Mouse (Mus musculus): ENCODE measurements at regions not wholly inside any gene's neighbourhood (a gene's known extent, or its start where the extent isn't known, plus 50 kb on each side); places are given as distances from the start of the nearest gene placed in this dataset.

DNA sequence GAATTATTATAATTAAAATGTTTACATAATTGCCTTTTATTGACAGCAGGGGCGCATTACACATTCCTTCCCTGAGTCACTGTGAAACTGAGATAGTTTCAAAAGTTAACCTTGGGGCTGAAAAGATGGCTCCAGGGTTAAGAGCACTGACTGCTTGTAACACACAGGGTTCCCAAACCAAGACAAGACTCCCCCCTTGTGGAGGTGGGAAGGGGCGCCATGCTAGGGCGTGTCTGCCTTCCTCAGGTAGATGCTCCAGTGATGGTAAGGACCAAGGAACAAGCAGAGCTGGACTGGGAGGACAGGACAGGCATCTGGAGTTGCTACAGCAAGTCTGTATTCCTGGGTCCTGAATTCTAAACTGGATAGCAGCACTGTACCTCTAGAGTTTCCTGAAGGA lies 351.9 kb downstream of the Tbc1d22a start:
- DNase-seq (ENCODE audit: low spot score) = no peak
- no peak overlapping the region for H3K27ac ChIP-seq (ENCODE audit: low read depth, low read length)
- 79% methylated on average over 3 of the region's 3 CpGs for WGBS

GRCm38 (mm10) chr15:86574311-86574710 lies 360.1 kb downstream of the Tbc1d22a start:
- H3K36me3 ChIP-seq (ENCODE audit: control insufficient read depth, insufficient read depth, low read length) = no peaks in the 10 kb centered on the region
- 4% methylated on average over 5 of the region's 5 CpGs for whole genome bisulfite sequencing
- H3K4me2 ChIP-seq (ENCODE audit: low read depth, low read length, severe bottlenecking) = no peak overlapping the region
- H3K4me3 ChIP-seq (ENCODE audit: low read depth, low read length) = no peak overlapping the region
- peaks cover 7% of the 10 kb centered on the region; the same call in 1 of the 2 replicates for H3K4me1 ChIP-seq (replicated peaks; ENCODE audit: control insufficient read depth, insufficient read depth, low read length)
- no peaks in the 10 kb centered on the region for H3K27me3 ChIP-seq (ENCODE audit: control insufficient read depth, insufficient read depth, low read length)
- ATAC-seq (replicated peaks; ENCODE audit: low FRiP score) (no peak), DNase-seq (ENCODE audit: low spot score) (no peak)
- H3K27ac ChIP-seq (ENCODE audit: low read depth, low read length) = no peak overlapping the region
- no peaks in the 10 kb centered on the region for H3K9me3 ChIP-seq (ENCODE audit: control insufficient read depth, low read length)
- H3K9ac ChIP-seq (ENCODE audit: low read length) = no peak overlapping the region

More for the DNA sequence above, 351.9 kb downstream of the Tbc1d22a start:
- no peak for ATAC-seq (replicated peaks; ENCODE audit: low FRiP score)
- Histone ChIP-seq H3K36me3 (ENCODE audit: control insufficient read depth, insufficient read depth, low read length) (no peaks in the 10 kb centered on the region), H3K4me1 (replicated peaks; ENCODE audit: control insufficient read depth, insufficient read depth, low read length) (no peaks in the 10 kb centered on the region), H3K27me3 (ENCODE audit: control insufficient read depth, insufficient read depth, low read length) (no peaks in the 10 kb centered on the region), H3K4me3 (ENCODE audit: low read depth, low read length) (no peak overlapping the region), H3K9me3 (ENCODE audit: control insufficient read depth, low read length) (no peaks in the 10 kb centered on the region), H3K9ac (ENCODE audit: low read length) (no peak overlapping the region), H3K4me2 (ENCODE audit: low read depth, low read length, severe bottlenecking) (no peak overlapping the region)

DNA sequence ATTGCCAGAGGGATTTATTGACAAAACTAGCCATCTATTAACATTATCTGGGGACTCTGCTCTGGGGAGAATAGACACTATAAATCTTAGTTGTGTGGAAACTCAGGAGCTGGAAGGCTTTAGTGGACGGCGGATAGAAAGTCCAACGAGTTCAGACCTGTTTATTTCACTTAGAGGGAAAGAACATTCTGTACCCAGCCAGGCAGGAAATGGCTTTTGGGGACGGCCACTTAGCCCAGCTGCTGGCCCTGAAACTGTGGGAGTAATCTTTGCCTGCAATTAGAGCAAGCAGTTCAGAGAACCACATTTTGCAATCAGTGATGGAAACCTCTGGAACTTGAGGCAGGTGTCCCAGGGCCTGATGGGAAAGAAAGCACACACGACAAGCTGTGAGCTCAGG lies 362.4 kb downstream of the Tbc1d22a start:
- 76% methylated on average over 5 of the region's 5 CpGs for WGBS
- H3K27ac ChIP-seq (ENCODE audit: low read depth, low read length) = no peak overlapping the region

GRCm38 (mm10) chr15:86578689-86579088 lies 364.4 kb downstream of the Tbc1d22a start:
- WGBS = 91% methylated on average over 16 of the region's 16 CpGs
- Histone ChIP-seq H3K9me3 (ENCODE audit: control insufficient read depth, low read length) (no peaks in the 10 kb centered on the region), H3K27me3 (ENCODE audit: control insufficient read depth, insufficient read depth, low read length) (no peaks in the 10 kb centered on the region), H3K36me3 (ENCODE audit: control insufficient read depth, insufficient read depth, low read length) (no peaks in the 10 kb centered on the region), H3K4me2 (ENCODE audit: low read depth, low read length, severe bottlenecking) (no peak overlapping the region), H3K4me1 (replicated peaks; ENCODE audit: control insufficient read depth, insufficient read depth, low read length) (peaks cover 7% of the 10 kb centered on the region; the same call in 1 of the 2 replicates), H3K9ac (ENCODE audit: low read length) (no peak overlapping the region), H3K4me3 (ENCODE audit: low read depth, low read length) (no peak overlapping the region), H3K27ac (ENCODE audit: low read depth, low read length) (no peak overlapping the region)
- DNase-seq (ENCODE audit: low spot score) (no peak), ATAC-seq (replicated peaks; ENCODE audit: low FRiP score) (no peak)

More for the DNA sequence above, 362.4 kb downstream of the Tbc1d22a start:
- Histone ChIP-seq H3K9ac (ENCODE audit: low read length) (no peak overlapping the region), H3K9me3 (ENCODE audit: control insufficient read depth, low read length) (no peaks in the 10 kb centered on the region), H3K4me2 (ENCODE audit: low read depth, low read length, severe bottlenecking) (no peak overlapping the region), H3K27me3 (ENCODE audit: control insufficient read depth, insufficient read depth, low read length) (no peaks in the 10 kb centered on the region), H3K36me3 (ENCODE audit: control insufficient read depth, insufficient read depth, low read length) (no peaks in the 10 kb centered on the region), H3K4me1 (replicated peaks; ENCODE audit: control insufficient read depth, insufficient read depth, low read length) (peaks cover 7% of the 10 kb centered on the region; the same call in 1 of the 2 replicates), H3K4me3 (ENCODE audit: low read depth, low read length) (no peak overlapping the region)
- DNase-seq (ENCODE audit: low spot score) = no peak
- no peak for ATAC-seq (replicated peaks; ENCODE audit: low FRiP score)

DNA sequence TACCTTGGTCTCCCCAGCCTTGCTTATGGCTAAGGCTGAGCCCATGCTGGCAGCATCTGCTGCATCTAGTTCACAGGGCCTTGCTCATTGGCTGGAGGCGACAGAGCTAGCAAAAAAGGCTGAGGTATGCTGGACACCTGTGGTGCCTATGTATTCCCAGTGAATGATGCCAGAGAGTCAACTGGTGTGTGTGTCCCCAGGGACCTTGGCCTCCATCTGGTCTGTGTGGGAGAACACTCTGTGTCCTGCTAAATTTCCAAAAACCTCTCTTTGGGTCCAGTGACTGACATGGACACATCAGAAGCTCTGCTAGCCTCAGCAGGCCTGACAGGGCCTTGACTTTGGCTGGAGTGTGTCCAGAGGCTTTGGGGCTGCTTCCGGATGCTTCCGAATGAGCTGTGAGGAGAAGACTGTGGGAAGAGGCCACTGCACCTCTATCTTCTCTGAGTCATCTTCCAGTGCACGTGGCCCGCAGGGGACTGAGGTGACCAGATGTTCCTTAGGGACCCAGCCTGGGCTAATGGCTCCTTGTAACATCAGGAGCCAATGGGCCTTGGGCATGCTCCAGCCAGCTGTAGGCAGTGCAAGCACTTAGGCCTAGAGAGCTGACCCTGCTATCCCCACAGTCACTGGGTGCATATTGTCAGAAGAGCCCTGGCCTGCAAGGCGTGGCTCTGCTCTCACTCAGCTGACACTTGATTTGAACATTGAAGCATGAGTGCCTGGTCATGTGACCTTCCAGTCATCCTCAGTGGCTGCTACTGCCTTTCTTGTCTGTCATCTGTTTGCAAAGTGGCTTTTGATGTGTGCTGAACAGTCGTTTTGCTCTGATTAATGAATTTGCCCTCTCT lies 368.2 kb downstream of the Tbc1d22a start:
- Histone ChIP-seq H3K27ac (ENCODE audit: low read depth, low read length) (no peak overlapping the region), H3K4me1 (replicated peaks; ENCODE audit: control insufficient read depth, insufficient read depth, low read length) (no peaks in the 10 kb centered on the region), H3K9me3 (ENCODE audit: control insufficient read depth, low read length) (no peaks in the 10 kb centered on the region), H3K4me3 (ENCODE audit: low read depth, low read length) (no peak overlapping the region), H3K36me3 (ENCODE audit: control insufficient read depth, insufficient read depth, low read length) (no peaks in the 10 kb centered on the region), H3K9ac (ENCODE audit: low read length) (no peak overlapping the region), H3K27me3 (ENCODE audit: control insufficient read depth, insufficient read depth, low read length) (no peaks in the 10 kb centered on the region), H3K4me2 (ENCODE audit: low read depth, low read length, severe bottlenecking) (no peak overlapping the region)
- DNase-seq (ENCODE audit: low spot score) = no peak
- WGBS = 84% methylated on average over 7 of the region's 7 CpGs
- no peak for ATAC-seq (replicated peaks; ENCODE audit: low FRiP score)

DNA sequence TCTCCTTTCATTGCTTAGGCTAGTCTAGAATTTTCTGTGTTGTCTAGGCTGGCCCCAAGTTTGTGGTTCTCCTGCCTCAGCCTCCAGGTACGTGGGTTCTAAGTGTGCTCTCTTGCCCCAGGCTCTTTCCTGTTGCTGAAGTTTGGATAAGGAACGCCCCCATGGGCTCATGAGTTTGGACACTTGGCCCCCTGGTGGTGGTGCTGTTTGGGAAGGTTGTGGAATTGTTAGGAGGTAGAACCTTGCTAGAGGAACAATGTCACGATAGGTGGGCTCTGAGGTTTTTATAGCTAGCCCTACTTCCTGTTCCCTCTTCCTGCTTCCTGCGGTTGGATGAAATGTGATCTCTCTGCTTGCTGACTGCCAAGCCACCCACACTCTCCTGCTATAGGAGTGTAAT lies 371.5 kb downstream of the Tbc1d22a start:
- WGBS = 85% methylated on average over 4 of the region's 4 CpGs
- no peak for ATAC-seq (replicated peaks; ENCODE audit: low FRiP score)

DNA sequence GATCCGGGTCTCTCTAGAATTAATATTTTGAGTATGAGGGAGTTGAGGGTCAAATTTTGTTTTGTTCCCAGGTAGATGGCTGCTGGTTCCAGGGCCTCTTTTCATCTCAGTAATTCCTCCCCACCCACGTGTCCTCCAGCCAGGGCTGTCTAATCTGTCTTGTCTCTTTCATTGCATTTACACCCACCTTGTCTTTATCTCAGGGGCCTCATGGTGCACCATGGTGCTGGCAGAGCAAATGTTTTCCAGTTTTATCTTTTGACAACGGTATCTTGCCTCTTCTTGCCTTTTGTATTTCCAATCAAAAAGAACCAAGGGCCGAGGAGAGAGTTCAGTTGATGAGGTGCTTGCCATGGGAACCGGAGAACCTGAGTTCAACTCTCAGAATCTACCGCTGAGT lies 372.9 kb downstream of the Tbc1d22a start:
- WGBS = 81% methylated on average over 6 of the region's 6 CpGs
- Histone ChIP-seq H3K36me3 (ENCODE audit: control insufficient read depth, insufficient read depth, low read length) (no peaks in the 10 kb centered on the region), H3K27ac (ENCODE audit: low read depth, low read length) (no peak overlapping the region), H3K4me2 (ENCODE audit: low read depth, low read length, severe bottlenecking) (no peak overlapping the region), H3K9me3 (ENCODE audit: control insufficient read depth, low read length) (no peaks in the 10 kb centered on the region), H3K4me1 (replicated peaks; ENCODE audit: control insufficient read depth, insufficient read depth, low read length) (no peaks in the 10 kb centered on the region), H3K27me3 (ENCODE audit: control insufficient read depth, insufficient read depth, low read length) (no peaks in the 10 kb centered on the region), H3K9ac (ENCODE audit: low read length) (no peak overlapping the region), H3K4me3 (ENCODE audit: low read depth, low read length) (no peak overlapping the region)
- DNase-seq (ENCODE audit: low spot score) = no peak
- no peak for ATAC-seq (replicated peaks; ENCODE audit: low FRiP score)

More for the DNA sequence above, 371.5 kb downstream of the Tbc1d22a start:
- Histone ChIP-seq H3K4me1 (replicated peaks; ENCODE audit: control insufficient read depth, insufficient read depth, low read length) (no peaks in the 10 kb centered on the region), H3K9me3 (ENCODE audit: control insufficient read depth, low read length) (no peaks in the 10 kb centered on the region), H3K36me3 (ENCODE audit: control insufficient read depth, insufficient read depth, low read length) (no peaks in the 10 kb centered on the region), H3K9ac (ENCODE audit: low read length) (no peak overlapping the region), H3K27me3 (ENCODE audit: control insufficient read depth, insufficient read depth, low read length) (no peaks in the 10 kb centered on the region), H3K4me3 (ENCODE audit: low read depth, low read length) (no peak overlapping the region), H3K4me2 (ENCODE audit: low read depth, low read length, severe bottlenecking) (no peak overlapping the region), H3K27ac (ENCODE audit: low read depth, low read length) (no peak overlapping the region)
- DNase-seq (ENCODE audit: low spot score) = no peak

DNA sequence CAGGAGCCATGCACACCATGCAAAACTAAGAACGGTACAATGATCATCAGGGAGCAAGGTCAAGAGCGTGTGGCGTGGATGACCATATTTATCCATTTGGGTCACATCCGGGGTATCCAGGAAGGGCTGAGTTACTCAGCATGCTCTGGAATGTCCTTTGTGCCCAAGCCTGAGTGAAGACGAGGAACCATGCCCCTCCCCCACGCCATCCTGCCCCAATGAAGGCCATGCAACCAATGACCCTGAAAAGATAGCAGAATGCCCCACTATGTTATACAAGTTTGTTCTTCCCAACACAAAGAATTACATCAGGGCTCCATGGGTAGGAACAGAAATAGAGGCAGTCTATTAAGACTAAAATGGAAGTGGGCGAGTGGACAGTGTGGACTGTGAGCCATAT lies 375.8 kb downstream of the Tbc1d22a start:
- Histone ChIP-seq H3K27ac (ENCODE audit: low read depth, low read length) (no peak overlapping the region), H3K4me1 (replicated peaks; ENCODE audit: control insufficient read depth, insufficient read depth, low read length) (no peaks in the 10 kb centered on the region), H3K36me3 (ENCODE audit: control insufficient read depth, insufficient read depth, low read length) (no peaks in the 10 kb centered on the region), H3K4me3 (ENCODE audit: low read depth, low read length) (no peak overlapping the region), H3K27me3 (ENCODE audit: control insufficient read depth, insufficient read depth, low read length) (no peaks in the 10 kb centered on the region), H3K9ac (ENCODE audit: low read length) (no peak overlapping the region), H3K9me3 (ENCODE audit: control insufficient read depth, low read length) (no peaks in the 10 kb centered on the region), H3K4me2 (ENCODE audit: low read depth, low read length, severe bottlenecking) (no peak overlapping the region)
- ATAC-seq (replicated peaks; ENCODE audit: low FRiP score) (no peak), DNase-seq (ENCODE audit: low spot score) (no peak)
- 64% methylated on average over 7 of the region's 7 CpGs for WGBS

- Histone ChIP-seq H3K4me3 (ENCODE audit: low read depth, low read length) (no peak overlapping the region), H3K27me3 (ENCODE audit: control insufficient read depth, insufficient read depth, low read length) (no peaks in the 10 kb centered on the region), H3K4me1 (replicated peaks; ENCODE audit: control insufficient read depth, insufficient read depth, low read length) (no peaks in the 10 kb centered on the region), H3K9me3 (ENCODE audit: control insufficient read depth, low read length) (no peaks in the 10 kb centered on the region), H3K36me3 (ENCODE audit: control insufficient read depth, insufficient read depth, low read length) (no peaks in the 10 kb centered on the region), H3K9ac (ENCODE audit: low read length) (no peak overlapping the region), H3K4me2 (ENCODE audit: low read depth, low read length, severe bottlenecking) (no peak overlapping the region), H3K27ac (ENCODE audit: low read depth, low read length) (no peak overlapping the region)
- DNase-seq (ENCODE audit: low spot score) = no peak
- no peak for ATAC-seq (replicated peaks; ENCODE audit: low FRiP score)
- 74% methylated on average over 5 of the region's 5 CpGs for WGBS
Observed at GRCm38 (mm10) chr15:86590896-86591295, 376.6 kb downstream of the Tbc1d22a start.
